Mouse (Mus musculus) lung, adult 2 months (tissue): ENCODE data around the gene C2cd4b.

Experiments
- CTCF ChIP-seq: fragments of 200-500 bp; IDR thresholded peaks from 2 replicates; pipeline ENCODE4 v1.5.1; 2011; ENCODE audit warnings: mild to moderate bottlenecking, low read length, control low read depth; ENCODE audit not compliant: insufficient read depth
- POLR2A ChIP-seq: fragments of 200-500 bp; IDR thresholded peaks from 2 replicates; pipeline ENCODE4 v1.6.1; 2011; ENCODE audit warnings: low read depth, mild to moderate bottlenecking, control low read depth, low read length, borderline replicate concordance; ENCODE audit errors: extremely low read depth

GRCm38 (mm10) chr9:67768843-67769242 lies 9.6 kb downstream of the C2cd4b start:
- TF ChIP-seq CTCF, result no peak
- TF ChIP-seq POLR2A, result no peak
